Mouse (Mus musculus) liver, embryonic 14.5 days (tissue): Measurements from ENCODE around the gene Tmem170. TPM values are rescaled to one million over a fixed set of nuclear protein-coding genes. Genes with fewer than 3 reads are reported as not detected.

Experiments
- ATAC-seq: fragments of 200-750 bp; cut with Nextera tagmentation; 2 replicates; pipeline ENCODE4 v1.8.0; 2017; ENCODE audit warnings: moderate number of reproducible peaks, mild to moderate bottlenecking, moderate library complexity; ENCODE audit not compliant: insufficient read depth
- DNase-seq, 3 experiments: peaks; one replicate each; pipeline ENCODE4 v3.0.0-alpha.2; 2012 to 2013; ENCODE audit warnings: low read depth in 3 of 3, low spot score in 3 of 3
- H3K27ac ChIP-seq: fragments of 300-500 bp; sonication (generic); 2 replicates; pipeline ENCODE4 v1.5.1; 2014; ENCODE audit warnings: moderate library complexity, mild to moderate bottlenecking, control low read depth, inconsistent platforms
- H3K27me3 ChIP-seq: fragments of 300-500 bp; sonication (generic); 2 replicates; pipeline ENCODE4 v1.6.1; 2014; ENCODE audit warnings: mild to moderate bottlenecking, low read length, moderate library complexity; ENCODE audit not compliant: control insufficient read depth, insufficient read depth
- H3K36me3 ChIP-seq: fragments of 300-500 bp; sonication (generic); replicated peaks from 2 replicates; pipeline ENCODE4 v1.6.1; 2014; ENCODE audit warnings: low read depth; ENCODE audit not compliant: control insufficient read depth, insufficient read depth
- H3K4me1 ChIP-seq, 2 experiments: fragments of 200-500 bp in 1 of 2; fragments of 300-500 bp in 1 of 2; sonication (generic) in 1 of 2; replicated peaks; 2 replicates each; pipeline ENCODE4 v1.6.1; 2012 to 2014; ENCODE audit warnings: antibody characterized with exemption in 1 of 2, inconsistent platforms in 1 of 2, low read length in 1 of 2; ENCODE audit not compliant: control insufficient read depth in 2 of 2, insufficient read depth in 2 of 2
- H3K4me2 ChIP-seq: fragments of 300-500 bp; sonication (generic); 2 replicates; pipeline ENCODE4 v1.6.1; 2014; ENCODE audit warnings: low read depth, mild to moderate bottlenecking, control low read depth, moderate library complexity
- H3K4me3 ChIP-seq, 2 experiments: fragments of 200-500 bp in 1 of 2; fragments of 300-500 bp in 1 of 2; sonication (generic) in 1 of 2; 2 replicates each; pipeline ENCODE4 v1.5.1; 2012 to 2014; ENCODE audit warnings: low read depth in 2 of 2, low read length in 2 of 2, mild to moderate bottlenecking in 2 of 2, control low read depth in 1 of 2, inconsistent platforms in 1 of 2, moderate library complexity in 1 of 2; ENCODE audit not compliant: insufficient read depth in 1 of 2
- H3K9ac ChIP-seq: fragments of 300-500 bp; sonication (generic); replicated peaks from 2 replicates; pipeline ENCODE4 v1.6.1; 2014; ENCODE audit warnings: mild to moderate bottlenecking, control low read depth, moderate library complexity
- H3K9me3 ChIP-seq: fragments of 300-500 bp; sonication (generic); 2 replicates; pipeline ENCODE4 v1.6.1; 2016; ENCODE audit warnings: low read length, mixed read lengths; ENCODE audit not compliant: control insufficient read depth
- CTCF ChIP-seq: IDR thresholded peaks from 2 replicates; pipeline ENCODE4 v1.5.1; 2016; ENCODE audit warnings: antibody characterized with exemption, low read depth, control low read depth
- EP300 ChIP-seq: IDR thresholded peaks from 2 replicates; pipeline ENCODE4 v1.6.1; 2016; ENCODE audit warnings: antibody characterized with exemption, low read depth
- WGBS: fragments of 180-500 bp; shearing (Covaris S2); extraction: QIAGEN DNeasy Blood & Tissue Kit; methylation state at CpG from one replicate; pipeline ENCODE4 v1.1.7; 2014; ENCODE audit not compliant: insufficient replicate concordance; 5-methylcytosine and 5-hydroxymethylcytosine counted together
- polyA plus RNA-seq, 2 experiments: library from polyadenylated mRNA; depleted of rRNA in 1 of 2; stranded (reverse) in 1 of 2; unstranded in 1 of 2; fragments of >200 nt; fragmentation: Nextera tagmentation in 1 of 2; extraction: Ambion mirVana in 1 of 2; gene quantifications; 2 replicates each; pipeline versions ENCODE4 v1.2.1 to v1.2.3; 2012 to 2014

Gene Tmem170
- polyA plus RNA-seq, 2 experiments: 1.8 to 2.3 TPM

- WGBS: 58% methylated on average over 12 of the region's 12 CpGs
- no peak for ATAC-seq
- peaks cover 28% of the 10 kb centered on the region for H3K27me3 ChIP-seq
Observed at GRCm38 (mm10) chr8:111912860-111913432, 36.4 kb upstream of the Tmem170 start.

GRCm38 (mm10) chr8:111911572-111911971, 35.0 kb upstream of the Tmem170 start:
- H3K9ac ChIP-seq: no peak overlapping the region
- no peaks in the 10 kb centered on the region for H3K4me1 ChIP-seq
- H3K36me3 ChIP-seq: no peaks in the 10 kb centered on the region
- DNase-seq: no peak
- no peak overlapping the region for H3K27ac ChIP-seq
- no peak overlapping the region for H3K4me2 ChIP-seq
- no peak overlapping the region for H3K4me3 ChIP-seq
- H3K27me3 ChIP-seq: peaks cover 28% of the 10 kb centered on the region
- H3K9me3 ChIP-seq: no peaks in the 10 kb centered on the region
- no peak for ATAC-seq
- 58% methylated on average over 7 of the region's 7 CpGs for WGBS
- TF ChIP-seq CTCF (no peak), EP300 (no peak)

More at GRCm38 (mm10) chr8:111912860-111913432, 36.4 kb upstream of the Tmem170 start:
- Histone ChIP-seq H3K4me1 (no peaks in the 10 kb centered on the region), H3K36me3 (no peaks in the 10 kb centered on the region), H3K4me2 (no peak overlapping the region), H3K9ac (no peak overlapping the region), H3K9me3 (no peaks in the 10 kb centered on the region), H3K4me3 (no peak overlapping the region), H3K27ac (no peak overlapping the region)
- TF ChIP-seq EP300 (no peak), CTCF (no peak)
- DNase-seq: no peak

GRCm38 (mm10) chr8:111909621-111910450, 33.3 kb upstream of the Tmem170 start, which contains the start of gene Chst5:
TSS of gene Chst5 (minus strand) at chr8:111910447.
- no peak for DNase-seq
- Histone ChIP-seq H3K36me3 (no peaks in the 10 kb centered on the region), H3K27ac (no peak within 1 kb of the TSS), H3K27me3 (peaks cover 28% of the 10 kb centered on the region), H3K9me3 (no peaks in the 10 kb centered on the region), H3K4me2 (no peak within 1 kb of the TSS), H3K4me1 (no peaks in the 10 kb centered on the region), H3K4me3 (no peak within 1 kb of the TSS), H3K9ac (no peak within 1 kb of the TSS)
- TF ChIP-seq CTCF: no peak
- TF ChIP-seq EP300: no peak
- 13% methylated on average over 47 of the region's 47 CpGs for WGBS
- ATAC-seq: no peak

- Histone ChIP-seq H3K36me3 (no peaks in the 10 kb centered on the region), H3K4me3 (no peak overlapping the region), H3K9me3 (no peaks in the 10 kb centered on the region), H3K4me1 (no peaks in the 10 kb centered on the region), H3K27me3 (peaks cover 17% of the 10 kb centered on the region), H3K9ac (no peak overlapping the region), H3K4me2 (no peak overlapping the region), H3K27ac (no peak overlapping the region)
- ATAC-seq (no peak), DNase-seq (no peak)
- no peak for TF ChIP-seq CTCF
- 46% methylated on average over 8 of the region's 8 CpGs for WGBS
Observed at GRCm38 (mm10) chr8:111905500-111906121, 29.1 kb upstream of the Tmem170 start.

GRCm38 (mm10) chr8:111902080-111902479, 25.5 kb upstream of the Tmem170 start:
- Histone ChIP-seq H3K4me2 (no peak overlapping the region), H3K27me3 (no peaks in the 10 kb centered on the region), H3K9me3 (no peaks in the 10 kb centered on the region), H3K9ac (no peak overlapping the region), H3K36me3 (no peaks in the 10 kb centered on the region), H3K27ac (no peak overlapping the region), H3K4me3 (no peak overlapping the region), H3K4me1 (no peaks in the 10 kb centered on the region)
- 47% methylated on average over 5 of the region's 5 CpGs for WGBS
- DNase-seq (no peak), ATAC-seq (no peak)
- TF ChIP-seq CTCF: no peak
- no peak for TF ChIP-seq EP300
